Mouse (Mus musculus): ENCODE results near the gene Mob1a. TPM values are rescaled to one million over a fixed set of nuclear protein-coding genes. Genes with fewer than 3 reads are reported as not detected.
A peak's percentile ranks its signal among the peaks of the same experiment; 100 is the strongest.
"Not testable (repeated sequence)": the region's sequence is repeated elsewhere in the genome, so short reads cannot be mapped to it uniquely, and the experiment has no call there.

Mob1a gene
- polyA plus RNA-seq, 1 experiment from 2014 or later, result 78.5 TPM

DNA sequence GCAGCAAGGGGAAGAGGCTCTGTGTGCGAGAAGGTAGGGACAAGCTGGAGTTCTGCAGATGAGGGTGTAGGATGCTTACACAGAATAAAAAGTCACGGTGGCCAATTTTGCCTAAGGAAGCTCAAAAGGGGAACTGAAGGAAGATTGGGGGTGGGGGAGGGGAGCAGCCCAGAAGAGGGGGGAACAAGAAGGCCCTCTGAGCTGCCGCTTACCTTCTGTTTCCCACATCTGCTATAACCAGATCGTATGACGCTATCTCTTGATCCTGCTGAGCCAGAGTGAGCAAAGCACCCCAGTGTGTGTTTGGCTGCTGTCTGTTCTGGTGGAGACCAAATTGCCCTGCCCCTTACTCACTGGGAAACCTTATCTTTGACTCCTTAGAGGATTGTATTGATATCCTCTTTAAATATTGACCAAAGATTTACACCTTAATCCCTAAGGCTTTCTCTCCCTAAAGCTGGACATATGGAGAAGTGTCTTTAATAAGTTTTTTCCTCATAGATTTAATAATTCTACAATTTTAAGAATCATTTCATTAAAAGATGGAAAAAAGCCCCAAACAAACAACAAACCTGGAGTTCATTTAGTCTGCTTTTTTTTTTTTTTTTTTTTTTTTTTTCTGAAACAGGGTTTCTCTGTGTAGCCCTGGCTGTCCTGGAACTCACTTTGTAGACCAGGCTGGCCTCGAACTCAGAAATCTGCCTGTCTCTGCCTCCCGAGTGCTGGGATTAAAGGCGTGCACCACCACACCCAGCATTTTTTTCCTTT, 2.0 kb upstream of the Mob1a start:
- no peaks in the 10 kb centered on the region for H3K27me3 ChIP-seq (ENCODE audit: control insufficient read depth, insufficient read depth, low read length)
- no peak overlapping the region for H3K4me3 ChIP-seq (ENCODE audit: low read depth, low read length)
- no peak overlapping the region for H3K27ac ChIP-seq (ENCODE audit: low read length)
- H3K9me3 ChIP-seq (ENCODE audit: control insufficient read depth, low read depth, low read length), result no peaks in the 10 kb centered on the region
- H3K36me3 ChIP-seq (ENCODE audit: control insufficient read depth, insufficient read depth, low read length), result no peaks in the 10 kb centered on the region; the same call in 1 of the 2 replicates
- no peak overlapping the region for H3K4me2 ChIP-seq (replicated peaks; ENCODE audit: low read depth, low read length)
- ATAC-seq (ENCODE audit: insufficient number of reproducible peaks, insufficient read depth, low FRiP score, low read depth), result no peak
- H3K4me1 ChIP-seq (ENCODE audit: control insufficient read depth, insufficient read depth, low read length), result peaks cover 9% of the 10 kb centered on the region; the same call in 1 of the 2 replicates
- no peak overlapping the region for H3K9ac ChIP-seq (replicated peaks; ENCODE audit: low read depth, low read length)
- 57% methylated on average over 8 of the region's 8 CpGs for WGBS

DNA sequence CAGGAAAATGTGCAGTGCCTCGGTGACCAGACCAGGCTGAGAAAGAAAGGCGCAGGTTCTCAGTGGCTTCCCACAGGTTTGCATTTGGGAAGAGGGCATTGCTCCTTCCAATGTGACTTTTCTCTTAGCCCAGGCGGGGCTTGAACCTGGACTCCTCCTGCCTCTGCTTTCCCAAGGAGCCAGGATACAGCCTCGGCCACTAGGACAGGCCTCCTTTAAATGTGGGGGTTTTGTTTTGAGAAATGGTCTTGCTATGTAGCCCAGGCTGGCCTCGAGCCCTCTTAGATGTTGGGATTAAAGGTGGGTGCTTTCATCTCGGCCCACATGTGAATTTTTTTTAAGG, 549 bp downstream of the Mob1a start:
- WGBS, result 5% methylated on average over 6 of the region's 6 CpGs
- peaks cover 9% of the 10 kb centered on the region; the same call in 1 of the 2 replicates for H3K4me1 ChIP-seq (ENCODE audit: control insufficient read depth, insufficient read depth, low read length)
- ATAC-seq (ENCODE audit: insufficient number of reproducible peaks, insufficient read depth, low FRiP score, low read depth), result no peak

DNA sequence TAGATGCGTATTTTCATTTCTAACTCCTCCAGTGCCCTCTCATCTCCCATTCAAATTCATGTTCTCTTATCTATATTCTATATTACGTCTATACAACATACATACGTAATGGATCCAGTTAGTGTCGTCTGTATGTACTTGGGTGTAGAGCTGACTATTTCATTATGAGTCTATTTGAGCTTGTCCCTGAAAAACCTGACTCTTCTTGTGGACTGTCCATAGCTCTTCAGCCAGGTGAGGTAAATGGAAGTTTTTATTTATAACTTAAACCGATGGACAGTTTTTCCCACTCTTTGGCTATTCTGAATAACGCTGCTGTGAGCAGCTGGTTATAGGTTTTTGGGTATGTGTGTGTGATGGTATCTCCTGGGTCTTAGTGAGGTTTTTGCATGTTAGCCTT, 945 bp downstream of the Mob1a start:
- peaks cover 17% of the 10 kb centered on the region for H3K36me3 ChIP-seq (ENCODE audit: control insufficient read depth, insufficient read depth, low read length)
- peaks cover 9% of the 10 kb centered on the region; the same call in 1 of the 2 replicates for H3K4me1 ChIP-seq (ENCODE audit: control insufficient read depth, insufficient read depth, low read length)
- H3K27ac ChIP-seq (ENCODE audit: low read length), result no peak overlapping the region
- peak overlapping the region; percentile 56 for H3K4me2 ChIP-seq (replicated peaks; ENCODE audit: low read depth, low read length)
- no peak for ATAC-seq (ENCODE audit: insufficient number of reproducible peaks, insufficient read depth, low FRiP score, low read depth)
- no peaks in the 10 kb centered on the region for H3K27me3 ChIP-seq (ENCODE audit: control insufficient read depth, insufficient read depth, low read length)
- peak overlapping the region; percentile 94 for H3K4me3 ChIP-seq (ENCODE audit: low read depth, low read length)
- no peaks in the 10 kb centered on the region for H3K9me3 ChIP-seq (ENCODE audit: control insufficient read depth, low read depth, low read length)
- WGBS, result 53% methylated on average over 6 of the region's 6 CpGs
- H3K9ac ChIP-seq (replicated peaks; ENCODE audit: low read depth, low read length), result peak overlapping the region; percentile 80

More for the DNA sequence above, 549 bp downstream of the Mob1a start:
- Histone ChIP-seq H3K4me2 (replicated peaks; ENCODE audit: low read depth, low read length) (peak overlapping the region; percentile 56), H3K27me3 (ENCODE audit: control insufficient read depth, insufficient read depth, low read length) (no peaks in the 10 kb centered on the region), H3K9me3 (ENCODE audit: control insufficient read depth, low read depth, low read length) (no peaks in the 10 kb centered on the region), H3K27ac (ENCODE audit: low read length) (peak overlapping the region; percentile 93), H3K36me3 (ENCODE audit: control insufficient read depth, insufficient read depth, low read length) (peaks cover 13% of the 10 kb centered on the region), H3K4me3 (ENCODE audit: low read depth, low read length) (peak overlapping the region; percentile 94), H3K9ac (replicated peaks; ENCODE audit: low read depth, low read length) (peak overlapping the region; percentile 80)

DNA sequence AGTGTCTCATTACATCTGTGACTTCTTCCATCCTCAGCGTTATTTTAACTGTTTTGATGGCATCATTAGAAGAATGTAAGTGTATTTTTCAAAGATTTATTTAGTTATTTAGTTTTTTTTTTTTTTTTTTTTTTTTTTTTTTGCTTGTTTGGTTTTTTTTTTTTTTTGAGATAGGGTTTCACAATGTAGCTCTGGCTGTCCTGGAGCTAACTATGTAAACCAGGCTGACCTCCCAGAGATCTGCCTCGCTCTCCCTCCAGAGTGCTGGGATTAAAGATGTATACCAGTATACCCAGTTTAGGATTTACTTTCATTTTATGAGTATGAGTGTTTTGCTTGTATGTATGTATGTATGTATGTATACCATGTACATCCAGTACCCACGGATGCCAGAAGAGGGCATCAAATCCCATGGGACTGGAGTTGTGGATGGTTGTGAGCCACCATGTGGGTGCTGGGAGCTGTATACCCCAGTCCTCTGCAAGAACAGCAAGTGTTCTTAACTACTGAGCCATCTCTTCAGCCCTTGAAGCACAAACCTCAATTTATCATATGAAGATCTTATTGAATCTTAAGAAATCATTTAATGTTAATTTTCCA, 1.9 kb downstream of the Mob1a start:
- Histone ChIP-seq H3K36me3 (ENCODE audit: control insufficient read depth, insufficient read depth, low read length) (peaks cover 23% of the 10 kb centered on the region), H3K27me3 (ENCODE audit: control insufficient read depth, insufficient read depth, low read length) (no peaks in the 10 kb centered on the region), H3K4me3 (ENCODE audit: low read depth, low read length) (no peak overlapping the region), H3K9ac (replicated peaks; ENCODE audit: low read depth, low read length) (no peak overlapping the region), H3K27ac (ENCODE audit: low read length) (no peak overlapping the region), H3K9me3 (ENCODE audit: control insufficient read depth, low read depth, low read length) (no peaks in the 10 kb centered on the region), H3K4me2 (replicated peaks; ENCODE audit: low read depth, low read length) (no peak overlapping the region), H3K4me1 (ENCODE audit: control insufficient read depth, insufficient read depth, low read length) (peaks cover 9% of the 10 kb centered on the region; the same call in 1 of the 2 replicates)
- 92% methylated on average over 3 of the region's 3 CpGs for WGBS
- no peak for ATAC-seq (ENCODE audit: insufficient number of reproducible peaks, insufficient read depth, low FRiP score, low read depth)

DNA sequence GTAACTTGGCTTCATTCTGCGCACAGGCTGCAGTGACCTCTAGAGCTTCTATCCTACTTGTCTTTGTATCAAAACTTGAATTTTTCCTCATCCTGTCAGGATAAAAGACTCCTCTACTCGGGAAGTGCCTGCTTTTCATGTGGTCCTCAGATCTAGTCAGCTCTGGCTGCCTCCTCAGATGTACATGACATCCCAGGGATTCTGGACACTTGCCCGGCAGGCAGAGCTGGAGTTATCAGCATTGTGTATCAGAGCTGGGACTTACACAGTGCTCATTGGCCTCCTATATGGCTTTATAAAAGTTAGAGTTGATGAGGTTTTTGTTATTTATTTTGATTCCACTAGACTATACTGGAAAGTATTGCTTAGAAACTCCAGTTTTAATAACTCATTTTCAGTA, 15.6 kb downstream of the Mob1a start:
- no peaks in the 10 kb centered on the region for H3K27me3 ChIP-seq (ENCODE audit: control insufficient read depth, insufficient read depth, low read length)
- no peak overlapping the region for H3K27ac ChIP-seq (ENCODE audit: low read length)
- no peak overlapping the region for H3K4me2 ChIP-seq (replicated peaks; ENCODE audit: low read depth, low read length)
- H3K36me3 ChIP-seq (ENCODE audit: control insufficient read depth, insufficient read depth, low read length), result peaks cover 55% of the 10 kb centered on the region
- no peak for ATAC-seq (ENCODE audit: insufficient number of reproducible peaks, insufficient read depth, low FRiP score, low read depth)
- 80% methylated on average over 3 of the region's 3 CpGs for WGBS
- no peaks in the 10 kb centered on the region for H3K4me1 ChIP-seq (ENCODE audit: control insufficient read depth, insufficient read depth, low read length)
- no peak overlapping the region for H3K4me3 ChIP-seq (ENCODE audit: low read depth, low read length)
- H3K9me3 ChIP-seq (ENCODE audit: control insufficient read depth, low read depth, low read length), result no peaks in the 10 kb centered on the region
- H3K9ac ChIP-seq (replicated peaks; ENCODE audit: low read depth, low read length), result no peak overlapping the region

DNA sequence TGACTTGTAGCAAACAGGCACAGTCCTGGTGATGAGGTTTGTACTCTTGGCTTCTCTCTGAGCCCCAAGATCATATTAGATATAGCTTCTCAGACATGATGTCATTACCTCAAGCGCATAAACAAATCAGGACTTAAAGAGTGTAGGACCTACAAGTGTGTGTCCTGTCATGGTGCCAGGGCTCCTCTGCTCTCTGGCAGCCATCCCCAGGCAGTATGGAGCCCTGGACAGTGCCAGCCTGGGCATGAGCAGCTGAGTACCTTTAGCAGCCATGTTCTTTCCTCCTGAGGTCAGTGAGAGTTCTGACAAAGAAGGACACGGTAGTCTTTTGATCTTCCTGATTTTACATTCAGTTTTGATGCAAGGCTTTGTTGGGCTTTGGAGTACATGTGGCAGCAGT, 17.1 kb downstream of the Mob1a start:
- WGBS, result 96% methylated on average over 2 of the region's 2 CpGs
- Histone ChIP-seq H3K27ac (ENCODE audit: low read length) (no peak overlapping the region), H3K9ac (replicated peaks; ENCODE audit: low read depth, low read length) (no peak overlapping the region), H3K36me3 (ENCODE audit: control insufficient read depth, insufficient read depth, low read length) (peaks cover 52% of the 10 kb centered on the region), H3K9me3 (ENCODE audit: control insufficient read depth, low read depth, low read length) (no peaks in the 10 kb centered on the region), H3K4me2 (replicated peaks; ENCODE audit: low read depth, low read length) (no peak overlapping the region), H3K27me3 (ENCODE audit: control insufficient read depth, insufficient read depth, low read length) (no peaks in the 10 kb centered on the region), H3K4me3 (ENCODE audit: low read depth, low read length) (no peak overlapping the region), H3K4me1 (ENCODE audit: control insufficient read depth, insufficient read depth, low read length) (no peaks in the 10 kb centered on the region)
- ATAC-seq (ENCODE audit: insufficient number of reproducible peaks, insufficient read depth, low FRiP score, low read depth), result no peak

DNA sequence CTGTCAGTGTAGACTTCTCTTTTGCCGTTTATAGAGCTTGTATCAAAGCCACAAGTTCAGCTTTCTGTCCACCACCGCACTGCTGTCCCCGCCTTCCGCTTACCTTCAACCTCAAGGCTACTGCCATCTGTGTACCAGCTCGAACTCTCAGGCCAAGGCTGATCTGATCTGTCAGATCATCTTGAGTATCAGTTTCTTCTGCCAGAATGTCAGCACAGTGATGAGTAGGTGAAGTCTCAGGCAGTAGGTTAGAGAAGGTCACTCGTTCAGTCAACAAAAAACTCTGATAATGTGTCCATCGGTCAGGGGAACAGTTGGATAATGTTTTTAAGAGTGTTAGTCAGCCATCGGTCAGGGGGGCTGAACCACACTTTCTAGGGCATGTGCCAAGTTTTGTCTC, 19.5 kb downstream of the Mob1a start:
- 89% methylated on average over 8 of the region's 8 CpGs for WGBS
- peaks cover 29% of the 10 kb centered on the region for H3K36me3 ChIP-seq (ENCODE audit: control insufficient read depth, insufficient read depth, low read length)
- H3K27me3 ChIP-seq (ENCODE audit: control insufficient read depth, insufficient read depth, low read length); H3K4me3 ChIP-seq (ENCODE audit: low read depth, low read length); H3K4me1 ChIP-seq (ENCODE audit: control insufficient read depth, insufficient read depth, low read length); ATAC-seq (ENCODE audit: insufficient number of reproducible peaks, insufficient read depth, low FRiP score, low read depth); H3K9ac ChIP-seq (replicated peaks; ENCODE audit: low read depth, low read length); H3K4me2 ChIP-seq (replicated peaks; ENCODE audit: low read depth, low read length); H3K9me3 ChIP-seq (ENCODE audit: control insufficient read depth, low read depth, low read length); H3K27ac ChIP-seq (ENCODE audit: low read length): not testable (repeated sequence)

DNA sequence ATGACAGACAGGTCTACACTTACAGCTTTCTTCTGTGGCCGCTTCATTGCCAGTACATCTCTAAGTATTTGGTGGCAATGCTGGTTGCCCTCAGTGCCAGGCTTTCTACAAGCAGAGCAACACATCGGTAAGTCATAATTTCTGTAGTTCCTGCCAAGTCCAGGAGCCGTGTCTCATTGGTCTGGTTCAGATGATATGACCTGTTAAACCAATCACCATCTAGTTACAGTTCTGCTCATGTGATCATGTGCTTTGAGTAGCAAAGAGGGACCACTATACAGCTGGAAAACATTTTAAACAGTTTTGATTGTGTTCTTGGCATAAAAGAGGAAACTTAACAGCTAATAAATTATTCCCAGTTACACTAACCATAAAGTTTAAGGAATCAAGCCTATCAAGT, 22.1 kb downstream of the Mob1a start:
- H3K27me3 ChIP-seq (ENCODE audit: control insufficient read depth, insufficient read depth, low read length), result no peaks in the 10 kb centered on the region
- H3K27ac ChIP-seq (ENCODE audit: low read length), result no peak overlapping the region
- no peak for ATAC-seq (ENCODE audit: insufficient number of reproducible peaks, insufficient read depth, low FRiP score, low read depth)
- no peak overlapping the region for H3K4me2 ChIP-seq (replicated peaks; ENCODE audit: low read depth, low read length)
- no peaks in the 10 kb centered on the region for H3K9me3 ChIP-seq (ENCODE audit: control insufficient read depth, low read depth, low read length)
- no peak overlapping the region for H3K4me3 ChIP-seq (ENCODE audit: low read depth, low read length)
- WGBS, result 88% methylated on average over 3 of the region's 3 CpGs
- H3K36me3 ChIP-seq (ENCODE audit: control insufficient read depth, insufficient read depth, low read length), result peaks cover 4% of the 10 kb centered on the region
- H3K9ac ChIP-seq (replicated peaks; ENCODE audit: low read depth, low read length), result no peak overlapping the region
- H3K4me1 ChIP-seq (ENCODE audit: control insufficient read depth, insufficient read depth, low read length), result peaks cover 3% of the 10 kb centered on the region; the same call in 1 of the 2 replicates

Measured in stomach, embryonic 14.5 days (tissue).